Mouse (Mus musculus) c-Kit-positive CD71-negative TER-119-negative erythroid progenitor cells, embryonic 14.5 days (primary cell): ENCODE results near the gene Zfhx3.

Experiments
- DNase-seq: peaks from one replicate; pipeline ENCODE4 v3.0.0-alpha.2; 2013; ENCODE audit warnings: low read depth

Zfhx3 gene

DNA sequence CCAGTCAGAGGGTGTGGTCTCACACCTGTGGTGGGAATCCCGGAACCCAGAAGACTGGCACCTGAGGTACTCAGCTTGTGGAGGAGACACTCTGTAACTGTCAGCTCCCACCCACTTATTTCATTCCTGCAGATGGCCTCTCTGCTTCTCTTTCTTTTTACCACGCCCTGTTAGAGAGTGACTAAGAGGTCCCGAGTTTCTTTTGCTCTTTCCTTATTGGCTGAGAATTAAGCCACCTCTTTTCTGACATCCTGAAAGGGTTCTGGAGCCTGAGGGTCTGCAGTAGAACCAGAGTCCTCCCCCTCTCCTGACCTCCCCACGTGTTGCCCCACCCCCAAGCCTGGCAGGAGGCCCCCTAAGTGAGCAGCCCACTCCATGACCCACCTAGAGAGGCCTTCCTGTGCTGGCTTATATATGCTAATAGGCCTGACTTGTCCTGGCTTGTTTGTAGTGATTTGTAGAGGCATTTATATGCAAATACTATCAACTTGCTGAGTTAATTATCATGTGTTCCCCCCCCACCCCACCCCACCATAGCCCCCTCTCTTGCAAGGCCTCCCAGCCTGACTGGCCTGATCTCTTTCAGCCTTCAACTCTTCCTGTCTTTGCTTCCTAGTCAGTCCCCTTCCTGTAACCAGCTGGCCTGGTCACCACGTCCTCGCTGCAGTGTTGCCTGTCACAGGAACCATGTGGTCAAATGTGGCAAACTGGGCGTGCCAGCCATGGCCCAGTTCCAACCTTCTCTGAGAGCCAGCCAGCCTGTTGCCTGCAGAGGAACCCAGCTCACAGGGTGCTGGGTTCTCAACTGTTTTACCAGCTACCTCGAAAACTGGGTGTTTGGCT, 780.4 kb downstream of the Zfhx3 start:
- DNase-seq = no peak

GRCm38 (mm10) chr8:108723636-108724035, 781.2 kb downstream of the Zfhx3 start:
- DNase-seq = no peak

- DNase-seq = no peak
Observed at GRCm38 (mm10) chr8:108724818-108725506, 782.5 kb downstream of the Zfhx3 start.

DNA sequence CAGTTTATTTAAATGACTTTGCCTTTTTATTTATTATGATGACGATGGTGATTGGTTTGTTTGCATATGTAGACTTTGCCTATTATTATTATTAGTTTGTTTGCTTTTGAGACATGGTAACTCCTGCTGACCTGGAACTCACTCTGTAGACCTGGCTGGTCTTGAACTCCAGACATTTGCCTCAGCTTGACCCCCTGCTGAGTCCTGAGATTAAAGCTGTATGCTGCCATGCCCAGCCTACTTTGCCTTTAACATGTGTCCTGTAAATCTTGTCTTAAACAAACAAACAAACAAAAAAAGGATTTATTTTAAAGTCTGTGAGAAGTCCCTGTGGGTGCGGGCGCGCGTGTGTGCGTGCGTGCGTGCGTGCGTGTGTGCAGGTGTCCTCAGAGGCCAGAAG, 783.2 kb downstream of the Zfhx3 start:
- DNase-seq = no peak

DNA sequence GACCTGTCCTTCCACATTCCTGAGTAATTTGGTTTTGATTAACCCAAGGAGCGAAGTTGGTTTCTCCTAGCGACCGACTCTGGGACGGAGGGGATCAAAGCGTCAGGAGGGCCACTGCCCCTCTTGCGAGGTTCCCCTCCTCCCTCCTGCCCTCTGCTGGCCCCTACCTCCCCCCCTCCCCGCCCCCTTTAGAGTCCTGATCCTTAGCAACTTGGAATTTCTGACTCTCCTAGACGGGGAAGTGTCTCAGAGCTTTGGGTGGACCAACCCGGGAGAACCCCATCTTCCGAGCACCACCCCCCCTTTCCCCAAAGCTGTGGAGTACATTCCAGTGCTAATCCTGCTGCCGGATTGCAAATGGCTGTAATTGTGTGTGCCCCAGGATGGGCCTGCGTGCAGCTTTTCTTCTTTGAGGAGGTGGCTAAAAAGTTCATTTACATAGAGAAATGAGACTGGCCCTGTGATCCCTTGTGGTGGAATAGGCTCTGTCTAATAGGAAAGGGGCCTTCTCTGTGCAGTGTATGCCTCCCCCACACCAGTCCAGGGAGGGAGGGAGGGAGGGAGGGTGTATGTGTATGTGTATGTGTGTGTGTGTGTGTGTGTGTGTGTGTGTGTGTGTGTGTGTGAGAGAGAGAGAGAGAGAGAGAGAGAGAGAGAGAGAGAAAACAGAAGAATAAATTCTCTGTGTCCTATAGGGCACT, 784.2 kb downstream of the Zfhx3 start:
- no peak for DNase-seq

DNA sequence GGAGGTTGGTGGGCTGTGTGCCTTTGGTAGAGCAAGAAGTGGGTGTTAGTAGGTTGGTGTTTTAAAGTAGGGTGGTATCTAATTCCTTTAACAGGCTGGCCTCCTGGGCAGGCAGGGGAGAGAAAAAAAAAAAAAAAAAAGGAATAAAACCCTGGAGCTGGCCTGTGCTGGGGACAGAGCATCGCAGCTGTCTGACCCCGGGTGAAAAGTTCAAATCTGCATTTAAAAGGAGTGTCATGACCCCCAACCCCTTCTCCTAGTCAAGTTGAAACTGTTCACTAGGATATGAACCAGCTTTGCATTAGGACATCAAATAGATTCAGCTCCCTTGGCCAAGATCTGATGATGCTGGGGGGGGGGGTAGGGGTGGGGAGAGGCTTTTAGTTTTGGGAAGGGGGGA, 786.7 kb downstream of the Zfhx3 start:
- DNase-seq = no peak

DNA sequence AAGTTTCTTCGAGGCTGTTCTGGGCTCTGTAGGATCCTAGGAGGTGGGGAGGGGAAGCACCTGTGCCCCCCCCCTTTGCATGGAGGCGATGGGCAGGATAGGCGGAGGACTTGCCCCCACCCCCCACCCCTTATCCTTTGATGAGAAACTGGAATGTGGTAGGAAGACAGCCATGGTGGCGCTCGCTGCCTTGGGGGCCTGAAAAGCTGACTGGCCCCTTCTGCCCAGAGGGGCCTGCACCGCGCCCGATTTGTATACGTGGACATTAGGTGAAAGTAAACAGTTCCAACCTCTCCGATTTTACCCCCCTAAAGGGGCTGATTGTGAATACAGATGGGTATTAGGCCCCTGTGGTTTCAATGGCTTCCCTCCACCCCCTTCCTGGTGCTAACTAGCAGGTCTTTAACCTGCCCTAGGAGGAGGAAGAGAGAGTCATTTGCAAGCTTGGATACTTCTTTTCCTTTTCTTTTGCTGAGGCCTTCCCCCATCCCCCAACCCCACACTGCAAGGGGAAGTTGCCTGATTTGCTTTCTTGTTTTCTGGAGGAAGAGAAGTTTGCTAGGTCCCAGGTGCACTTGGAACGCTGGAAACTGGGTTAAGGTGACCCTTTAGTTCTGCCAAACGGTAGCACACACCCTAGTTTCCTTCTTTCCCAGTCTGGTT, 787.4 kb downstream of the Zfhx3 start:
- no peak for DNase-seq

GRCm38 (mm10) chr8:108730907-108731440, 788.5 kb downstream of the Zfhx3 start:
- no peak for DNase-seq

DNA sequence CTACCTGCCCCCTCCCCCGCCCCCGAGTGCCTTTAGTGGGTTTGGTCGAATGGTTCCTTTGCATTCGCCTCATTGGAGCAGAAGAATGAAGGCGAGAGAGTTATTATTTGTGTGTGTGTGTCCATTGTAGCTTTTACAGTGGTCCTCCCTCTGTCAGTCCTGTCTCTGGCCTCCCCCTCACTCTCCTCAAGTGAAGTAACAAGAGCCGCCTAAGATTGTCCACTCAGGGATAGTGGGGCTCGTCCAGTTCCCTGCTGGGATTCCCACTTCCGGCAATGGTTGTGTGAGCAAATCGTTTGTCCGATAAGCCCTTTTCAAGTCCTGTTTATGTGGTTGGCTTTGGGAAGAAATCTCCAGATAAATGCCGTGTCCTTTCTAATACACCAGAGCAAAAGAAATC, 790.1 kb downstream of the Zfhx3 start:
- DNase-seq = no peak

DNA sequence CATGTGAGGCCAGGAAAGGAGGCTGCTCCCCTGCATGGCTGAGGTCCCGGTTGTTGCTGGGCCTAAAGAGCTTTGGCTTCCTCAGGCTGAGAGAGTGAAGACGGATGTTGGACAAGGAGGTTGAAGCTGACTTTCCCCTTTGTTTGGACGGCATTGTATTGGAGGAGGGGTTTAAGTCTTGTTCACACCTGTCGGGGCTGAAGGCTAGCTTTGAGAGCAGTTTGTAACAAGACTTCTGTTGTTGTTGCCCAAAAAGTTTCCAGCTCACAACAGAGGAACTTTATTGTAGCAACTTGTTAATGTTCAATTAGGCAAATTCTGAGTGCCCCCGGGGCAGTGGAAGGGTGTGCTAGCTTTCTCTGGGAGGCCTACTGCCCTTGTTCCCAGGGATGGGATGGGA, 790.9 kb downstream of the Zfhx3 start:
- DNase-seq = no peak

- DNase-seq = no peak
Observed at GRCm38 (mm10) chr8:108736442-108736841, 794.0 kb downstream of the Zfhx3 start.

GRCm38 (mm10) chr8:108738179-108738578, 795.7 kb downstream of the Zfhx3 start:
- DNase-seq = no peak

GRCm38 (mm10) chr8:108739517-108739916, 797.1 kb downstream of the Zfhx3 start:
- no peak for DNase-seq

GRCm38 (mm10) chr8:108740443-108740842, 798.0 kb downstream of the Zfhx3 start:
- no peak for DNase-seq

DNA sequence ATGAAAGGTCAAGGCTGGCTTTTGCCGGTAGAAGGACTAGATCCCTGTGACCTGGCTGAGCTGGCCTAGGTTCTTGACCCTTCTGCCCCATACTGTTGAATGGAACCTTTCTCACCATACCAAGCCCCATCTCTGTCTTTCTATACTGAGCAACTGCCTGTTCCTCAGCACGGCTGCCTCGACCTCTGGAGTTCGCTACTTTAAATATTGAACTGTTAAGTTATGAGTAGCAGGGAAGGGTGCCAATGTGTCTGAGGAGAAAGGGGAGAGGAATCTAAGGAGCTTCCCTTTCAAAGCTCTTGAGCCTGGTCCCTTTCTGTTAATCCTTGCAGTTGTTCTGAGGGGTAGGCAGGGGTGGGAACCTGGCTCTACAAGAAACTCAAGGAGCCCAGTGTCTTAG, 799.2 kb downstream of the Zfhx3 start:
- DNase-seq = no peak

GRCm38 (mm10) chr8:108742465-108742864, 800.0 kb downstream of the Zfhx3 start:
- DNase-seq = no peak

DNA sequence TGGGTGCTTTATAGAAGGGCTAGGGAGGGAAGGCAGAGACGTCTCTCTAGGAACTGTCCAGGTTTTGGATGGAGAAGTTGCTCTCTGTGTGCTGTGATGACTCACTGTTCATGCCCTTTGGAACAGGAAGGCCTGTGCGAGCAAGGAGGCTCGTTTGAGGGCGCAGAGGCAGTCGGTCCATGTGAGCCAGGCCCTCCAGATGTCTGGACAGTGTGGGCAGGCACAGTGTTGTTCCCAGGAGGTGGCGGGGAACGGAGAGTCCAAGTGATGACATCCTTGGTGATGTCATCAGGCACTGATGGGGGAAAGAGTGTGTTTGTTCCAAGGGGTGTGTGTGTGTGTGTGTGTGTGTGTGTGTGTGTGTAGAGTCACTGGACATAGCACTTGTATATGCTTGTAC, 800.8 kb downstream of the Zfhx3 start:
- DNase-seq = no peak

- DNase-seq = no peak
Observed at GRCm38 (mm10) chr8:108745551-108745950, 803.1 kb downstream of the Zfhx3 start.

DNA sequence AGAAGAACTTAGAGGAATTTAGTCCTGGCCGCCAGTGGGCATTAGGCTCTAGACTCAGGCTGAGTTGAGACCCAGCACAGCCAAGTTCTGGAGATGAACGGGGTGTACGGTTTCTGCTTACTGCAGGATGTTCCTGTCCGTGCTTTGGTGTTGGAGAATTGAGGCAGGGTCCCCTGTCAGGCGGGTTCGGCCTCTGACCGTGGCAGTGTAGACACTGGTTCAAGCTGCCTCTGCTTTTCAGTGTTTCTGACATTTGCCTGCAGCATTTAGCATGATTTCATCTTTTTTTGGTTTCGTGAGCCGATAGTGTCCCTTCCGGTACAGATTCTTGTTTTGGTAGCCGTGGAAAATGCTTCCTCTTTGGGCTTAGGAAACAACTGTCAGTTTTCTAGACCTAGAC, 805.7 kb downstream of the Zfhx3 start:
- no peak for DNase-seq

DNA sequence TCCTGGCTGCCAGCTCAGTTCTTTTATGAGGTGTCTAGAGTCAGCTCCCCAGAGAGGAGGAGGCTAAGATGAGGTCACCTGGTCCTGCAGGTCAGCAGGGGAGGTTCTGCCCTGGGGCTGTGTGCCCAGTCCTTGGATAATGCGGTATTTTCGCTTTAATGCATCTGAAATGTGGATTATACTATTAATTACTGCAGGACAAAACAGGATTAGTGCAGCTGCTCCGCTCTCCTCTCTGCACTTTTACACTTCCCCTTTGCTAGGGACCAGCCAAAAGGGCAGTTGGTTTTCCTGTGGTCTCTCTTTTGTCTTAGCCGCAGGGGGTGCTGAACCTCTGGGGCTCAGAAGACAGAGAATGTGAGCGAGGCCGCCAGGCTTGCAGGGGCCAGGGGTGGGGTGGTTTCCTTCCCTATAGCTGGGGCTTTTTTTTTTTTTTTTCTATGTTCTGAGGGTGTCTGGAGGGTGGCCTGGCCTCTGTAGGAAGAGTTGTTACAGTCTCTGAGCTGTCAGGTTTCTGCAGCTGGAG, 806.5 kb downstream of the Zfhx3 start:
- DNase-seq = peak; percentile 75

- DNase-seq = no peak
Observed at GRCm38 (mm10) chr8:108750806-108751205, 808.4 kb downstream of the Zfhx3 start.

- no peak for DNase-seq
Observed at GRCm38 (mm10) chr8:108754556-108754955, 812.1 kb downstream of the Zfhx3 start.
